Mouse (Mus musculus): ENCODE measurements at regions not wholly inside any gene's neighbourhood (a gene's known extent, or its start where the extent isn't known, plus 50 kb on each side); places are given as distances from the start of the nearest gene placed in this dataset.

GRCm38 (mm10) chr3:14952169-14952729, 66.2 kb downstream of the Car2 start:
- DNase-seq (ENCODE audit: low read depth in 1 of 2, low spot score in 2 of 2) = no peak

GRCm38 (mm10) chr3:14952951-14953350, 66.9 kb downstream of the Car2 start:
- DNase-seq (ENCODE audit: low read depth in 1 of 2, low spot score in 2 of 2) = no peak

- no peak for DNase-seq (ENCODE audit: low read depth in 1 of 2, low spot score in 2 of 2)
Observed at GRCm38 (mm10) chr3:14957481-14957880, 71.4 kb downstream of the Car2 start.

- no peak for DNase-seq (ENCODE audit: low read depth in 1 of 2, low spot score in 2 of 2)
Observed at GRCm38 (mm10) chr3:14958277-14958676, 72.2 kb downstream of the Car2 start.

GRCm38 (mm10) chr3:14959586-14959985, 73.5 kb downstream of the Car2 start:
- DNase-seq (ENCODE audit: low read depth in 1 of 2, low spot score in 2 of 2) = no peak

GRCm38 (mm10) chr3:14964795-14965194, 78.7 kb downstream of the Car2 start:
- DNase-seq (ENCODE audit: low read depth in 1 of 2, low spot score in 2 of 2) = no peak

- DNase-seq (ENCODE audit: low read depth in 1 of 2, low spot score in 2 of 2) = no peak
Observed at GRCm38 (mm10) chr3:14965438-14966044, 79.5 kb downstream of the Car2 start.

- no peak for DNase-seq (ENCODE audit: low read depth in 1 of 2, low spot score in 2 of 2)
Observed at GRCm38 (mm10) chr3:14967235-14967634, 81.2 kb downstream of the Car2 start.

GRCm38 (mm10) chr3:14968345-14968744, 82.3 kb downstream of the Car2 start:
- DNase-seq (ENCODE audit: low read depth in 1 of 2, low spot score in 2 of 2) = no peak

GRCm38 (mm10) chr3:14969698-14970097, 83.6 kb downstream of the Car2 start:
- no peak for DNase-seq (ENCODE audit: low read depth in 1 of 2, low spot score in 2 of 2)

GRCm38 (mm10) chr3:14971647-14972046, 85.6 kb downstream of the Car2 start:
- DNase-seq (ENCODE audit: low read depth in 1 of 2, low spot score in 2 of 2) = no peak

- no peak for DNase-seq (ENCODE audit: low read depth in 1 of 2, low spot score in 2 of 2)
Observed at GRCm38 (mm10) chr3:14974758-14975157, 88.7 kb downstream of the Car2 start.

- no peak for DNase-seq (ENCODE audit: low read depth in 1 of 2, low spot score in 2 of 2)
Observed at GRCm38 (mm10) chr3:14975203-14975602, 89.1 kb downstream of the Car2 start.

GRCm38 (mm10) chr3:14979116-14979613, 93.1 kb downstream of the Car2 start:
- DNase-seq (ENCODE audit: low read depth in 1 of 2, low spot score in 2 of 2) = no peak

GRCm38 (mm10) chr3:14989635-14990034, 103.6 kb downstream of the Car2 start:
- DNase-seq (ENCODE audit: low read depth in 1 of 2, low spot score in 2 of 2) = no peak

GRCm38 (mm10) chr3:14993936-14994335, 107.9 kb downstream of the Car2 start:
- DNase-seq (ENCODE audit: low read depth in 1 of 2, low spot score in 2 of 2) = no peak

GRCm38 (mm10) chr3:14997241-14997640, 111.2 kb downstream of the Car2 start:
- DNase-seq (ENCODE audit: low read depth in 1 of 2, low spot score in 2 of 2) = no peak

- no peak for DNase-seq (ENCODE audit: low read depth in 1 of 2, low spot score in 2 of 2)
Observed at GRCm38 (mm10) chr3:14998521-14998920, 112.4 kb downstream of the Car2 start.

GRCm38 (mm10) chr3:14999411-14999810, 113.3 kb downstream of the Car2 start:
- no peak for DNase-seq (ENCODE audit: low read depth in 1 of 2, low spot score in 2 of 2)

GRCm38 (mm10) chr3:14999914-15000313, 113.8 kb downstream of the Car2 start:
- DNase-seq (ENCODE audit: low read depth in 1 of 2, low spot score in 2 of 2) = no peak

- DNase-seq (ENCODE audit: low read depth in 1 of 2, low spot score in 2 of 2) = no peak
Observed at GRCm38 (mm10) chr3:15000657-15001056, 114.6 kb downstream of the Car2 start.

- no peak for DNase-seq (ENCODE audit: low read depth in 1 of 2, low spot score in 2 of 2)
Observed at GRCm38 (mm10) chr3:15007821-15008220, 121.7 kb downstream of the Car2 start.

- no peak for DNase-seq (ENCODE audit: low read depth in 1 of 2, low spot score in 2 of 2)
Observed at GRCm38 (mm10) chr3:15008501-15008900, 122.4 kb downstream of the Car2 start.

All from monocyte, adult 2 months (primary cell).